Mouse (Mus musculus): ENCODE measurements at regions not wholly inside any gene's neighbourhood (a gene's known extent, or its start where the extent isn't known, plus 50 kb on each side); places are given as distances from the start of the nearest gene placed in this dataset.

DNA sequence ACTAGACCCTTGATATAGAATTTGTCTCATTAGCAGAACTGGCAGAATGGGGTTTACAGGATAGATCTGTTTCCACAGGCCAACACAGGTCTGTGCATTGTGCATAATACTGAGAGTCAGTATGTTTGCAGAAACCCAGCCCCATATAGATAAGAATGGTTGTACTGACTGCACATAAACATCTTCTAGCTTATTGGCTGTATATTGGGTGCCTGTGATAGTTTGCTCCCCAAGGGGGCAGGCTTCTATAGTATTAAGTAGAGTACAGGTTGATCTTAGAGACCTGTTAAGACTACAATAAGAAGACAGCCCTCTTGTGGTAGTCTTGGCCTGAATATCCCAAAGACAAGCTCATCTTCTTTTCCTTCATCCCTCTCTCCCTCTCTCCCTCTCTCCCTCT, 90.1 kb upstream of the Tex13c2 start:
- no peak for TF ChIP-seq MAFK (IDR thresholded peaks at IDR 0.05; ENCODE audit: insufficient read depth, low read depth, low read length)
- no peak for TF ChIP-seq ZNF384 (IDR thresholded peaks at IDR 0.05; ENCODE audit: low read depth, low read length)
- no peak for TF ChIP-seq HCFC1 (IDR thresholded peaks at IDR 0.05; ENCODE audit: borderline replicate concordance, insufficient read depth, low read length)

Data from ES-E14 (cell line).